Comparison of ENCODE assay signal across 8 mouse cellular contexts in the genomic region with DNA sequence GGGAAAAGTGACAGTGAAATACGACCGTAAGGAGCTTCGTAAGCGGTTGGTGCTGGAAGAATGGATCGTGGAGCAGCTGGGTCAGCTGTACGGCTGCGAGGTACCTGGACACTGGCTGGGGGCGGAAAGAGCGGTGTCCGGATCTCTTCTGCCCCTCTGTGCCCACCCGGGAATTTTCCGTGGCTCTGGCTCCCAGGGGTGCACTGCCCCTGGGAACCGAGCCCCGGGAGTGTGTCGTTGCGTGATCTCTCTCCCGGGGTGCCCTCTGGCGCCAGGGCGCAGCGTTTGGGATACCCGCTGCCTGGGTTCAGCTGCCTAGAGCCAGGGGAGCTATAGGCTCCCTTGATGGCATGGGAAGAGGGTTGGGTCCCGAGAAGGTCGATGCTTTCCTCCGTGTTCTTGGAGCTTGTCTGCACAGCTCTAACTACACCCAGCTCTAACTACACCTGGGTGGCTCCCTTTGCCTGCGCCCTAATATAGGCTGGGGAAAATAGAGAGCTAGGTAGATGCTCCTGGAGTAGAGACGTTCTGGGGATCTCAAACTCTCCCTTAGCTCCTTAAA. TPM values are rescaled to one million over a fixed set of nuclear protein-coding genes. Genes with fewer than 3 reads are reported as not detected.
DNase-seq lines count a peak whose midpoint lies in the region; ATAC-seq and TF ChIP-seq lines count a peak whose summit lies in the region.

No protein-coding gene starts in this region.

- no peak overlapping the region for H3K27ac ChIP-seq in ES-Bruce4 (ENCODE audit: insufficient read depth, low read length)
- H3K27ac ChIP-seq in embryonic facial prominence, embryonic 15.5 days (replicated peaks) = no peak overlapping the region
- H3K27ac ChIP-seq in heart, embryonic 14.5 days (replicated peaks in 1 of 2; ENCODE audit: control insufficient read depth in 1 of 2, insufficient read depth in 1 of 2, low read depth in 2 of 2, low read length in 2 of 2) = peak overlapping the region; percentile 47 to 90
- H3K27ac ChIP-seq in stomach, embryonic 16.5 days (ENCODE audit: low read length) = no peak overlapping the region

- H3K9ac ChIP-seq in ES-Bruce4 (ENCODE audit: low read depth, poor library complexity, severe bottlenecking) = peak overlapping the region; percentile 55
- 0 out of 2 replicates have a peak overlapping the region, but pooled peaks have one; percentile 21 for H3K9ac ChIP-seq in embryonic facial prominence, embryonic 15.5 days
- peak overlapping the region; percentile 96 for H3K9ac ChIP-seq in heart, embryonic 14.5 days (ENCODE audit: low read length)
- peak overlapping the region; percentile 58 for H3K9ac ChIP-seq in stomach, embryonic 16.5 days (ENCODE audit: low read length)

- peak overlapping the region; percentile 97 for H3K4me2 ChIP-seq in embryonic facial prominence, embryonic 15.5 days (replicated peaks)
- H3K4me2 ChIP-seq in heart, embryonic 14.5 days (ENCODE audit: low read length) = peak overlapping the region; percentile 75
- peak overlapping the region; percentile 98 for H3K4me2 ChIP-seq in stomach, embryonic 16.5 days (ENCODE audit: low read depth, low read length)

- H3K4me1 ChIP-seq in ES-Bruce4 (ENCODE audit: control insufficient read depth, insufficient read depth, low read length) = no peaks in the 10 kb centered on the region
- peaks cover 17% of the 10 kb centered on the region for H3K4me1 ChIP-seq in embryonic facial prominence, embryonic 15.5 days
- peaks cover 4 to 20% of the 10 kb centered on the region in 2 experiments; a peak in 3 of 4 replicates for H3K4me1 ChIP-seq in heart, embryonic 14.5 days (ENCODE audit: control insufficient read depth in 2 of 2, insufficient read depth in 2 of 2, low read length in 2 of 2)
- H3K4me1 ChIP-seq in stomach, embryonic 16.5 days (ENCODE audit: control insufficient read depth, insufficient read depth, low read length) = peaks cover 5% of the 10 kb centered on the region; the same call in 1 of the 2 replicates

- no peak for TF ChIP-seq EP300 in ES-Bruce4 (IDR thresholded peaks at IDR 0.05; ENCODE audit: insufficient read depth, low read depth, low read length)

- 1% methylated on average over 26 of the region's 26 CpGs for WGBS in embryonic facial prominence, embryonic 15.5 days
- WGBS in heart, embryonic 14.5 days = under 1% methylated on average over 26 of the region's 26 CpGs
- WGBS in stomach, embryonic 16.5 days = 2% methylated on average over 26 of the region's 26 CpGs

- TF ChIP-seq POLR2A in ES-Bruce4 (IDR thresholded peaks at IDR 0.05; ENCODE audit: insufficient read depth, low read length) = no peak

- H3K27me3 ChIP-seq in ES-Bruce4 (ENCODE audit: control insufficient read depth, insufficient read depth, low read length, poor library complexity, severe bottlenecking) = no peaks in the 10 kb centered on the region; the same call in 1 of the 2 replicates
- H3K27me3 ChIP-seq in embryonic facial prominence, embryonic 15.5 days = peaks cover 9% of the 10 kb centered on the region
- no peaks in the 10 kb centered on the region for H3K27me3 ChIP-seq in heart, embryonic 14.5 days (ENCODE audit: control insufficient read depth, insufficient read depth, low read length)
- H3K27me3 ChIP-seq in stomach, embryonic 16.5 days (ENCODE audit: control insufficient read depth, insufficient read depth, low read length) = peaks cover 8% of the 10 kb centered on the region

- H3K4me3 ChIP-seq in ES-Bruce4 (ENCODE audit: low read depth, low read length) = peak overlapping the region; percentile 79
- H3K4me3 ChIP-seq in embryonic facial prominence, embryonic 15.5 days (replicated peaks) = peak overlapping the region; percentile 63
- peak overlapping the region; percentile 73 to 85 for H3K4me3 ChIP-seq in heart, embryonic 14.5 days (ENCODE audit: control insufficient read depth in 1 of 2, insufficient read depth in 1 of 2, low read depth in 1 of 2, low read length in 2 of 2)
- H3K4me3 ChIP-seq in stomach, embryonic 16.5 days (replicated peaks; ENCODE audit: low read length) = peak overlapping the region; percentile 65

- DNase-seq in adrenal gland, adult (ENCODE audit: inconsistent age in 2 of 2, low spot score in 1 of 2) = peak; percentile 64 to 89
- peak; percentile 10 for DNase-seq in layer of hippocampus, adult 9-11 months
- DNase-seq in lung, postnatal 14 days = peak; percentile 18
- DNase-seq in ovary, postnatal 14 days (ENCODE audit: low spot score) = no peak

- H3K36me3 ChIP-seq in ES-Bruce4 (ENCODE audit: control insufficient read depth, insufficient read depth, low read length, poor library complexity, severe bottlenecking) = no peaks in the 10 kb centered on the region
- H3K36me3 ChIP-seq in embryonic facial prominence, embryonic 15.5 days = no peaks in the 10 kb centered on the region
- peaks cover 10% of the 10 kb centered on the region for H3K36me3 ChIP-seq in heart, embryonic 14.5 days (ENCODE audit: control insufficient read depth, insufficient read depth, low read length)
- H3K36me3 ChIP-seq in stomach, embryonic 16.5 days (ENCODE audit: control insufficient read depth, insufficient read depth, low read length) = no peaks in the 10 kb centered on the region

- no peaks in the 10 kb centered on the region; the same call in 1 of the 2 replicates for H3K9me3 ChIP-seq in ES-Bruce4 (replicated peaks; ENCODE audit: control insufficient read depth, insufficient read depth, low read length, poor library complexity, severe bottlenecking)
- H3K9me3 ChIP-seq in embryonic facial prominence, embryonic 15.5 days (replicated peaks) = no peaks in the 10 kb centered on the region
- no peaks in the 10 kb centered on the region for H3K9me3 ChIP-seq in heart, embryonic 14.5 days (ENCODE audit: control insufficient read depth, low read length)
- H3K9me3 ChIP-seq in stomach, embryonic 16.5 days (replicated peaks; ENCODE audit: control insufficient read depth, low read length) = no peaks in the 10 kb centered on the region

- TF ChIP-seq CTCF in ES-Bruce4 (IDR thresholded peaks at IDR 0.05; ENCODE audit: low read depth, low read length) = no peak

- ATAC-seq in embryonic facial prominence, embryonic 15.5 days (ENCODE audit: insufficient number of reproducible peaks, low FRiP score, low TSS enrichment, low read depth) = peak; percentile 63; the same call in 1 of the 2 replicates
- ATAC-seq in heart, embryonic 14.5 days (ENCODE audit: insufficient number of reproducible peaks, insufficient read depth, low FRiP score, low read depth) = no peak
- ATAC-seq in stomach, embryonic 16.5 days (ENCODE audit: insufficient read depth, low FRiP score) = no peak; the same call in 1 of the 2 replicates

RNA-seq across cellular contexts. Expression of a gene that starts 1.1 kb away (rescaled TPM):
- 8.7 and 9.2 TPM in 2 replicates for polyA plus RNA-seq in ES-Bruce4 (2011; ENCODE audit: insufficient read depth, insufficient read length, low read depth, missing spikeins)
- 25.8 and 27.7 TPM in 2 replicates for polyA plus RNA-seq in embryonic facial prominence, embryonic 15.5 days (2015; fragmentation: Nextera tagmentation; extraction: Ambion mirVana)
- 315 and 320 TPM in 2 replicates for polyA plus RNA-seq in heart, embryonic 14.5 days (2014; fragmentation: Nextera tagmentation; extraction: Ambion mirVana)
- 2.4 and 4.0 TPM in 2 replicates for polyA plus RNA-seq in stomach, embryonic 16.5 days (2015; fragmentation: Nextera tagmentation; extraction: Ambion mirVana)

Comparison
In these comparisons a context has a peak if more than half of its experiments do, and no peak if none do; other contexts are left out.
1. H3K27ac ChIP-seq: peak in heart, embryonic 14.5 days (2 of 2); none in ES-Bruce4 (single experiment), embryonic facial prominence, embryonic 15.5 days (single experiment) and stomach, embryonic 16.5 days (single experiment).
2. H3K9ac ChIP-seq: peak in every context shown above with its lines; median percentile 96 in heart, embryonic 14.5 days; 58 in stomach, embryonic 16.5 days; 55 in ES-Bruce4; 21 in embryonic facial prominence, embryonic 15.5 days.
3. RNA of a gene that starts 1.1 kb away (polyA plus RNA-seq): 315 to 320 TPM in heart, embryonic 14.5 days; 25.8 to 27.7 TPM in embryonic facial prominence, embryonic 15.5 days, 8.7 to 9.2 TPM in ES-Bruce4 and 2.4 to 4.0 TPM in stomach, embryonic 16.5 days; every median in the first group is over 10 times any median in the second.
4. Peak in every context shown above with its lines, with median percentiles within 50 percentile points of each other: H3K4me3 ChIP-seq and H3K4me2 ChIP-seq.